Mouse (Mus musculus): Measurements from ENCODE around the gene Olfr458.

Olfr458 gene

DNA sequence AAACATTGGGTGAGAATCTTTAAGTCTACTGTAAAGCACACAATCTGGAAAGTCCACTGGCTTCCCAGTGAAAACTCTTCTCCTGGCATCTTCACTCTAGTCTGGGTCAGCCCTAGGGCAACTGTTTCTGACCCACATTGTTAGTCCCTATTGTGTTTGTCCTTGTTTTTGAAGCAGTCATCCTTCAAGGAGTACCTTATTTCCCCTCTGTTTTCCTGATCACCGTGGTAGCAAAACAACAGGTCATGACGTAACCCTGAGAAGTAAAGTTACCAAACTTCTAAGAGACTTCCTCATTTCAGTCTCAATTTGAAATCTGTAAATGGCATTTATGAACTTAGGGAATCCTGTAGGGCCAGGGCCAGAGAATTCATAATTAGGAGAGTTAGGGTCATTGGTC, 43.6 kb downstream of the Olfr458 start:
- no peak for TF ChIP-seq GATA4 (IDR thresholded peaks at IDR 0.05; ENCODE audit: insufficient replicate concordance, low read length)

DNA sequence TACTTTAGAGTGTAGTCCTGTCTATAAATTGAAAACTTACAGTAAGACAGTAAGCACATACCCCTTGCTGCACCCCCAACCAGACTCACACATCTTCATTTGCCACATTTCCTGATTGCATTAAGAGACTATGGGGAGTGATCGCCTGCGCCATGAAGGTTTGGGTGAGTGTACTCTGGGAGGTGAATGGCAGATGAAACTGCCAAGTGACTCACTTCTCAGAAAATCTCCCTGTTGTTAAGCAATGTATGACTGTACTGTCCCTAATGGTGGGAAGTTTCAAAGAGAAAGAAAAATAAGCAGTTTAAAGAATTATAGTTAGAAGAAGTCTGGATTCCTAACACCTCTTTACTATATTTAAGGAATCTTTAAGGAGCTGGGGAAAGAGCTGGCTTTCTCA, 45.6 kb downstream of the Olfr458 start:
- TF ChIP-seq GATA4 (IDR thresholded peaks at IDR 0.05; ENCODE audit: insufficient replicate concordance, low read length): no peak
